ENCODE assay signal across 20 mouse cellular contexts in the genomic region with DNA sequence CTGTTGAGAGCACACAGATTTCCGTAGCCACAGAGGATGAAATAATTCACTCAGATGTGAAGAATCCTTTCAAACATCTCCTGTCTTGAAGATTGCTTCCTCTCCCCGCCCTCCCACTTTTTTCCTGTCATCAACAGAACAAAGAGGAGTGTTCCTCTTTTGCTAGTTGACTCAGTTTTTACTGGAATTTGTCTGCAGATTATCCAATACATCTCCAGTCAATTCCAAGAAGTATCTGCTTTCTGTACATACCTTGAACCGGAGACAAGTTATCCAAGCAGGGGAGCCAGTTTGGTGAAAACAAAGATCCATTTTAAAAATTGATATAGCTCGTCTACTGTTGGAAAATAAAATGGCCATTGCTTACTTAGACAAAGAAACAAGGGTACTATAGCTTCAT.
A peak's percentile ranks its signal among the peaks of the same experiment; 100 is the strongest.
DNase-seq lines count a peak whose midpoint lies in the region; ATAC-seq and TF ChIP-seq lines count a peak whose summit lies in the region.
"Had no signal": no experiment of that assay in that cellular context is flagged by ENCODE, and none has a peak within 500 bp of the region (broad histone marks: within the 10 kb centered on the region; RNA-seq: fewer than 3 reads in every experiment).

No protein-coding gene starts in this region.

- intact Hi-C loops in heart, postnatal 25 days (cut with DNase I): no loop called here

- H3K9me3 ChIP-seq in midbrain, embryonic 11.5 days (ENCODE audit: control insufficient read depth, low read length): no peaks in the 10 kb centered on the region
- no peaks in the 10 kb centered on the region for H3K9me3 ChIP-seq in midbrain, postnatal 0 days (ENCODE audit: low read length)
- H3K9me3 ChIP-seq in forebrain, embryonic 12.5 days: no peaks in the 10 kb centered on the region
- H3K9me3 ChIP-seq in hindbrain, embryonic 14.5 days (ENCODE audit: control insufficient read depth, low read length): no peaks in the 10 kb centered on the region
- no peaks in the 10 kb centered on the region for H3K9me3 ChIP-seq in neural tube, embryonic 15.5 days (replicated peaks)

- H3K36me3 ChIP-seq in midbrain, embryonic 11.5 days (ENCODE audit: control insufficient read depth, insufficient read depth, low read length): no peaks in the 10 kb centered on the region
- H3K36me3 ChIP-seq in midbrain, postnatal 0 days (ENCODE audit: insufficient read depth, low read length): no peaks in the 10 kb centered on the region
- no peaks in the 10 kb centered on the region for H3K36me3 ChIP-seq in forebrain, embryonic 12.5 days (replicated peaks)
- H3K36me3 ChIP-seq in hindbrain, embryonic 14.5 days (replicated peaks; ENCODE audit: control insufficient read depth, insufficient read depth): no peaks in the 10 kb centered on the region
- no peaks in the 10 kb centered on the region for H3K36me3 ChIP-seq in neural tube, embryonic 15.5 days

- TF ChIP-seq CTCF in midbrain, postnatal 0 days (IDR thresholded peaks at IDR 0.05): no peak

- H3K27ac ChIP-seq in midbrain, embryonic 11.5 days (ENCODE audit: low read depth, low read length): peak overlapping the region; percentile 78
- no peak overlapping the region for H3K27ac ChIP-seq in midbrain, postnatal 0 days (ENCODE audit: low read depth, low read length)
- H3K27ac ChIP-seq in forebrain, embryonic 12.5 days: peak overlapping the region; percentile 80; the same call in 1 of the 2 replicates
- H3K27ac ChIP-seq in hindbrain, embryonic 14.5 days: peak overlapping the region; percentile 75
- peak overlapping the region; percentile 29 for H3K27ac ChIP-seq in neural tube, embryonic 15.5 days (replicated peaks)
- H3K27ac ChIP-seq: stomach, postnatal 0 days had no signal

- no peak overlapping the region for H3K4me3 ChIP-seq in midbrain, embryonic 11.5 days (ENCODE audit: low read depth, low read length)
- H3K4me3 ChIP-seq in midbrain, postnatal 0 days (ENCODE audit: low read depth, low read length): no peak overlapping the region
- no peak overlapping the region for H3K4me3 ChIP-seq in forebrain, embryonic 12.5 days (replicated peaks)
- H3K4me3 ChIP-seq in hindbrain, embryonic 14.5 days (replicated peaks; ENCODE audit: low read length): no peak overlapping the region
- no peak overlapping the region for H3K4me3 ChIP-seq in neural tube, embryonic 15.5 days (replicated peaks)
- H3K4me3 ChIP-seq: megakaryocyte, embryonic 14.5 days; myocyte had no signal

- WGBS in midbrain, embryonic 11.5 days: 37% methylated on average over 4 of the region's 4 CpGs
- WGBS in midbrain, postnatal 0 days: 47% methylated on average over 4 of the region's 4 CpGs
- WGBS in forebrain, embryonic 12.5 days: 46% methylated on average over 4 of the region's 4 CpGs
- 40% methylated on average over 4 of the region's 4 CpGs for WGBS in hindbrain, embryonic 14.5 days
- 60% methylated on average over 4 of the region's 4 CpGs for WGBS in neural tube, embryonic 15.5 days

- H3K27me3 ChIP-seq in midbrain, embryonic 11.5 days (ENCODE audit: control insufficient read depth, insufficient read depth, low read length): peaks cover 5% of the 10 kb centered on the region; the same call in 1 of the 2 replicates
- H3K27me3 ChIP-seq in midbrain, postnatal 0 days (ENCODE audit: insufficient read depth, low read length): no peaks in the 10 kb centered on the region
- H3K27me3 ChIP-seq in forebrain, embryonic 12.5 days: 0 out of 2 replicates have a peak, but pooled peaks cover 4% of the 10 kb centered on the region
- no peaks in the 10 kb centered on the region for H3K27me3 ChIP-seq in hindbrain, embryonic 14.5 days (ENCODE audit: control insufficient read depth, insufficient read depth, low read length)
- H3K27me3 ChIP-seq in neural tube, embryonic 15.5 days (replicated peaks): no peaks in the 10 kb centered on the region
- H3K27me3 ChIP-seq: megakaryocyte, embryonic 14.5 days had no signal

- peak overlapping the region; percentile 30; the same call in 1 of the 2 replicates for H3K9ac ChIP-seq in midbrain, embryonic 11.5 days (ENCODE audit: low read length)
- H3K9ac ChIP-seq in midbrain, postnatal 0 days (replicated peaks; ENCODE audit: low read length, poor library complexity, severe bottlenecking): no peak overlapping the region
- H3K9ac ChIP-seq in forebrain, embryonic 12.5 days: no peak overlapping the region
- H3K9ac ChIP-seq in hindbrain, embryonic 14.5 days: no peak overlapping the region
- no peak overlapping the region for H3K9ac ChIP-seq in neural tube, embryonic 15.5 days (replicated peaks)

- H3K4me1 ChIP-seq in midbrain, embryonic 11.5 days (ENCODE audit: control insufficient read depth, insufficient read depth, low read length): peaks cover 26% of the 10 kb centered on the region
- H3K4me1 ChIP-seq in midbrain, postnatal 0 days (ENCODE audit: insufficient read depth, low read length): peaks cover 14% of the 10 kb centered on the region; the same call in 1 of the 2 replicates
- peaks cover 40% of the 10 kb centered on the region for H3K4me1 ChIP-seq in forebrain, embryonic 12.5 days
- H3K4me1 ChIP-seq in hindbrain, embryonic 14.5 days (replicated peaks; ENCODE audit: control insufficient read depth, insufficient read depth, low read length): peaks cover 25% of the 10 kb centered on the region
- peaks cover 25% of the 10 kb centered on the region for H3K4me1 ChIP-seq in neural tube, embryonic 15.5 days
- H3K4me1 ChIP-seq: megakaryocyte, embryonic 14.5 days had no signal

- 0 out of 2 replicates have a peak overlapping the region, but pooled peaks have one; percentile 37 for H3K4me2 ChIP-seq in midbrain, embryonic 11.5 days
- no peak overlapping the region for H3K4me2 ChIP-seq in midbrain, postnatal 0 days (ENCODE audit: low read depth, low read length, poor library complexity, severe bottlenecking)
- no peak overlapping the region for H3K4me2 ChIP-seq in forebrain, embryonic 12.5 days
- no peak overlapping the region for H3K4me2 ChIP-seq in hindbrain, embryonic 14.5 days (replicated peaks)
- no peak overlapping the region for H3K4me2 ChIP-seq in neural tube, embryonic 15.5 days
- H3K4me2 ChIP-seq: liver, embryonic 11.5 days had no signal

- no peak for ATAC-seq in midbrain, embryonic 11.5 days (ENCODE audit: low FRiP score)
- no peak for ATAC-seq in midbrain, postnatal 0 days (ENCODE audit: low FRiP score)
- ATAC-seq in forebrain, embryonic 12.5 days (ENCODE audit: low FRiP score): no peak
- no peak for ATAC-seq in hindbrain, embryonic 14.5 days (ENCODE audit: low FRiP score)
- no peak for ATAC-seq in neural tube, embryonic 15.5 days (ENCODE audit: low FRiP score)
- ATAC-seq: inflammation-experienced regulatory T-cells, adult 6 months had no signal

- DNase-seq in midbrain, embryonic 11.5 days (ENCODE audit: low spot score, missing footprints): peak; percentile 91
- no peak for DNase-seq in midbrain, postnatal 0 days (ENCODE audit: low spot score)
- DNase-seq in hindbrain, embryonic 14.5 days (ENCODE audit: low spot score): no peak
- DNase-seq in frontal cortex, postnatal 36 days (ENCODE audit: low spot score in 2 of 2): no peak
- no peak for DNase-seq in heart, postnatal 25 days (ENCODE audit: low spot score)
- DNase-seq: adrenal gland, adult 8-10 months; cerebellum, adult 9-11 months; heart, postnatal 10 days; kidney, adult 2 months; kidney, postnatal 25 days; lung, adult 18-20 months; lung, postnatal 14 days; thymus, postnatal 14 days had no signal
